Mouse (Mus musculus): ENCODE measurements around the gene Lcp2. TPM values are rescaled to one million over a fixed set of nuclear protein-coding genes. Genes with fewer than 3 reads are reported as not detected.

Gene Lcp2
- 2.5 TPM in 2 replicates for polyA plus RNA-seq (2015; fragmentation: Nextera tagmentation; extraction: Ambion mirVana)

GRCm38 (mm10) chr11:34046767-34047541 lies at the start of gene Lcp2:
TSS of gene Lcp2 (plus strand) at chr11:34046920.
- H3K4me1 ChIP-seq (ENCODE audit: insufficient read depth, low read length), result no peaks in the 10 kb centered on the region
- H3K27me3 ChIP-seq (ENCODE audit: insufficient read depth, low read length), result no peaks in the 10 kb centered on the region
- H3K36me3 ChIP-seq (ENCODE audit: insufficient read depth, low read length), result no peaks in the 10 kb centered on the region
- no peak for ATAC-seq (ENCODE audit: low FRiP score, low TSS enrichment)
- H3K9me3 ChIP-seq (ENCODE audit: low read length), result no peaks in the 10 kb centered on the region
- H3K4me2 ChIP-seq (replicated peaks; ENCODE audit: low read depth, low read length), result no peak within 1 kb of the TSS
- no peak within 1 kb of the TSS for H3K4me3 ChIP-seq (ENCODE audit: low read length)
- no peak within 1 kb of the TSS for H3K9ac ChIP-seq (replicated peaks; ENCODE audit: low read length)
- H3K27ac ChIP-seq (ENCODE audit: low read length), result no peak within 1 kb of the TSS
- 83% methylated on average over 6 of the region's 6 CpGs for WGBS

- Histone ChIP-seq H3K4me2 (replicated peaks; ENCODE audit: low read depth, low read length) (no peak overlapping the region), H3K4me1 (ENCODE audit: insufficient read depth, low read length) (no peaks in the 10 kb centered on the region), H3K36me3 (ENCODE audit: insufficient read depth, low read length) (no peaks in the 10 kb centered on the region), H3K9ac (replicated peaks; ENCODE audit: low read length) (no peak overlapping the region), H3K4me3 (ENCODE audit: low read length) (no peak overlapping the region), H3K27ac (ENCODE audit: low read length) (no peak overlapping the region), H3K27me3 (ENCODE audit: insufficient read depth, low read length) (peaks cover 3% of the 10 kb centered on the region; the same call in 1 of the 2 replicates), H3K9me3 (ENCODE audit: low read length) (no peaks in the 10 kb centered on the region)
- WGBS, result 66% methylated on average over 10 of the region's 10 CpGs
- no peak for ATAC-seq (ENCODE audit: low FRiP score, low TSS enrichment)
Measured at GRCm38 (mm10) chr11:33998244-33998643, 48.5 kb upstream of the Lcp2 start.

GRCm38 (mm10) chr11:34000416-34000815 lies 46.3 kb upstream of the Lcp2 start:
- Histone ChIP-seq H3K4me3 (ENCODE audit: low read length) (no peak overlapping the region), H3K9ac (replicated peaks; ENCODE audit: low read length) (no peak overlapping the region), H3K4me1 (ENCODE audit: insufficient read depth, low read length) (no peaks in the 10 kb centered on the region), H3K4me2 (replicated peaks; ENCODE audit: low read depth, low read length) (no peak overlapping the region), H3K27ac (ENCODE audit: low read length) (no peak overlapping the region), H3K27me3 (ENCODE audit: insufficient read depth, low read length) (no peaks in the 10 kb centered on the region), H3K9me3 (ENCODE audit: low read length) (no peaks in the 10 kb centered on the region), H3K36me3 (ENCODE audit: insufficient read depth, low read length) (no peaks in the 10 kb centered on the region)
- 80% methylated on average over 3 of the region's 3 CpGs for WGBS
- ATAC-seq (ENCODE audit: low FRiP score, low TSS enrichment), result no peak

GRCm38 (mm10) chr11:34001938-34002592 lies 44.7 kb upstream of the Lcp2 start:
- no peak for ATAC-seq (ENCODE audit: low FRiP score, low TSS enrichment)
- no peak overlapping the region for H3K4me3 ChIP-seq (ENCODE audit: low read length)
- no peak overlapping the region for H3K4me2 ChIP-seq (replicated peaks; ENCODE audit: low read depth, low read length)
- H3K27ac ChIP-seq (ENCODE audit: low read length), result no peak overlapping the region
- no peaks in the 10 kb centered on the region for H3K27me3 ChIP-seq (ENCODE audit: insufficient read depth, low read length)
- no peak overlapping the region for H3K9ac ChIP-seq (replicated peaks; ENCODE audit: low read length)
- WGBS, result 12% methylated on average over 5 of the region's 5 CpGs
- H3K9me3 ChIP-seq (ENCODE audit: low read length), result no peaks in the 10 kb centered on the region
- H3K4me1 ChIP-seq (ENCODE audit: insufficient read depth, low read length), result no peaks in the 10 kb centered on the region
- no peaks in the 10 kb centered on the region for H3K36me3 ChIP-seq (ENCODE audit: insufficient read depth, low read length)

- no peaks in the 10 kb centered on the region for H3K4me1 ChIP-seq (ENCODE audit: insufficient read depth, low read length)
- 68% methylated on average over 5 of the region's 5 CpGs for WGBS
- no peak for ATAC-seq (ENCODE audit: low FRiP score, low TSS enrichment)
- H3K9me3 ChIP-seq (ENCODE audit: low read length), result no peaks in the 10 kb centered on the region
- no peak overlapping the region for H3K4me3 ChIP-seq (ENCODE audit: low read length)
- no peak overlapping the region for H3K9ac ChIP-seq (replicated peaks; ENCODE audit: low read length)
- no peak overlapping the region for H3K4me2 ChIP-seq (replicated peaks; ENCODE audit: low read depth, low read length)
- H3K36me3 ChIP-seq (ENCODE audit: insufficient read depth, low read length), result no peaks in the 10 kb centered on the region
- H3K27ac ChIP-seq (ENCODE audit: low read length), result no peak overlapping the region
- no peaks in the 10 kb centered on the region for H3K27me3 ChIP-seq (ENCODE audit: insufficient read depth, low read length)
Measured at GRCm38 (mm10) chr11:34002593-34002965, 44.1 kb upstream of the Lcp2 start.

- H3K27me3 ChIP-seq (ENCODE audit: insufficient read depth, low read length), result no peaks in the 10 kb centered on the region
Measured at GRCm38 (mm10) chr11:34007616-34008015, 39.1 kb upstream of the Lcp2 start.

GRCm38 (mm10) chr11:34008214-34008613 lies 38.5 kb upstream of the Lcp2 start:
- Histone ChIP-seq H3K27me3 (ENCODE audit: insufficient read depth, low read length) (no peaks in the 10 kb centered on the region), H3K36me3 (ENCODE audit: insufficient read depth, low read length) (no peaks in the 10 kb centered on the region), H3K27ac (ENCODE audit: low read length) (no peak overlapping the region), H3K4me2 (replicated peaks; ENCODE audit: low read depth, low read length) (no peak overlapping the region), H3K9me3 (ENCODE audit: low read length) (no peaks in the 10 kb centered on the region), H3K4me3 (ENCODE audit: low read length) (no peak overlapping the region), H3K4me1 (ENCODE audit: insufficient read depth, low read length) (no peaks in the 10 kb centered on the region), H3K9ac (replicated peaks; ENCODE audit: low read length) (no peak overlapping the region)
- no peak for ATAC-seq (ENCODE audit: low FRiP score, low TSS enrichment)
- WGBS, result 87% methylated on average over 11 of the region's 11 CpGs

More at GRCm38 (mm10) chr11:34007616-34008015, 39.1 kb upstream of the Lcp2 start:
- no peaks in the 10 kb centered on the region for H3K36me3 ChIP-seq (ENCODE audit: insufficient read depth, low read length)
- 85% methylated on average over 2 of the region's 2 CpGs for WGBS
- H3K4me2 ChIP-seq (replicated peaks; ENCODE audit: low read depth, low read length), result no peak overlapping the region
- no peaks in the 10 kb centered on the region for H3K9me3 ChIP-seq (ENCODE audit: low read length)
- no peak overlapping the region for H3K9ac ChIP-seq (replicated peaks; ENCODE audit: low read length)
- H3K4me1 ChIP-seq (ENCODE audit: insufficient read depth, low read length), result no peaks in the 10 kb centered on the region
- H3K27ac ChIP-seq (ENCODE audit: low read length), result no peak overlapping the region
- no peak for ATAC-seq (ENCODE audit: low FRiP score, low TSS enrichment)
- no peak overlapping the region for H3K4me3 ChIP-seq (ENCODE audit: low read length)

GRCm38 (mm10) chr11:34008702-34009101 lies 38.0 kb upstream of the Lcp2 start:
- no peak for ATAC-seq (ENCODE audit: low FRiP score, low TSS enrichment)

GRCm38 (mm10) chr11:34009316-34010087 lies 37.2 kb upstream of the Lcp2 start:
- H3K27ac ChIP-seq (ENCODE audit: low read length), result no peak overlapping the region

More at GRCm38 (mm10) chr11:34008702-34009101, 38.0 kb upstream of the Lcp2 start:
- no peak overlapping the region for H3K4me3 ChIP-seq (ENCODE audit: low read length)
- no peaks in the 10 kb centered on the region for H3K27me3 ChIP-seq (ENCODE audit: insufficient read depth, low read length)
- H3K36me3 ChIP-seq (ENCODE audit: insufficient read depth, low read length), result no peaks in the 10 kb centered on the region
- no peaks in the 10 kb centered on the region for H3K4me1 ChIP-seq (ENCODE audit: insufficient read depth, low read length)
- no peak overlapping the region for H3K27ac ChIP-seq (ENCODE audit: low read length)
- no peak overlapping the region for H3K4me2 ChIP-seq (replicated peaks; ENCODE audit: low read depth, low read length)
- H3K9me3 ChIP-seq (ENCODE audit: low read length), result no peaks in the 10 kb centered on the region
- no peak overlapping the region for H3K9ac ChIP-seq (replicated peaks; ENCODE audit: low read length)
- 45% methylated on average over 9 of the region's 9 CpGs for WGBS

More at GRCm38 (mm10) chr11:34009316-34010087, 37.2 kb upstream of the Lcp2 start:
- Histone ChIP-seq H3K36me3 (ENCODE audit: insufficient read depth, low read length) (no peaks in the 10 kb centered on the region), H3K27me3 (ENCODE audit: insufficient read depth, low read length) (no peaks in the 10 kb centered on the region), H3K9me3 (ENCODE audit: low read length) (no peaks in the 10 kb centered on the region), H3K4me1 (ENCODE audit: insufficient read depth, low read length) (no peaks in the 10 kb centered on the region), H3K4me2 (replicated peaks; ENCODE audit: low read depth, low read length) (no peak overlapping the region), H3K9ac (replicated peaks; ENCODE audit: low read length) (no peak overlapping the region), H3K4me3 (ENCODE audit: low read length) (no peak overlapping the region)
- ATAC-seq (ENCODE audit: low FRiP score, low TSS enrichment), result no peak
- 77% methylated on average over 12 of the region's 12 CpGs for WGBS
